Mouse (Mus musculus) frontal cortex, postnatal 25 days (tissue): ENCODE data around the gene Evi2.

Experiments used
- DNase-seq, 2 experiments: peaks; one replicate each; pipeline ENCODE4 v3.0.0; 2022; ENCODE audit warnings: low spot score in 2 of 2

Gene Evi2

DNA sequence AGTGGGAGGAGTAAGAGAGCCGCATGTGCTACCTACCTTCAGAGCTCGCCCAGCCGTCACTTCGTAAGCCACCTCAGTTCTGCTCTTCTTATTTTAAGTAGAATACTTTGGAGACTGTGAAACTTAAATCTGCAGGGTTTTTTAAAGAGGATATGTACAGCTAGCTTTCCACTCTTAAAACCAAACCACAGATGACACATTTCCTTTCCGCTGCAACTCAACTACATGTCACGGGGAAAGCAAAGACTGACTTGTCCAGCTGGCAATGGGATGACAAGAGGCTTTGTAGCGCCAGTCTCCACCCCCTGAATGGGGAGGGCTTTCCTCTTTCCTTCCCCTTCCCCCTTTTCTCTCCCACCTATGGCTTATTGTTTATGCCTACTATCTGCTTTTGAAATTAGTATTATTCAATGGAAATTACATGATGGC lies at the start of gene Evi2, which contains the start of gene Evi2a:
Gene Evi2 (minus strand): TSS at position 257 of the 429 bp plus-strand sequence.
Gene Evi2a (minus strand): TSS at position 277 of the 429 bp plus-strand sequence.
- DNase-seq, result no peak

DNA sequence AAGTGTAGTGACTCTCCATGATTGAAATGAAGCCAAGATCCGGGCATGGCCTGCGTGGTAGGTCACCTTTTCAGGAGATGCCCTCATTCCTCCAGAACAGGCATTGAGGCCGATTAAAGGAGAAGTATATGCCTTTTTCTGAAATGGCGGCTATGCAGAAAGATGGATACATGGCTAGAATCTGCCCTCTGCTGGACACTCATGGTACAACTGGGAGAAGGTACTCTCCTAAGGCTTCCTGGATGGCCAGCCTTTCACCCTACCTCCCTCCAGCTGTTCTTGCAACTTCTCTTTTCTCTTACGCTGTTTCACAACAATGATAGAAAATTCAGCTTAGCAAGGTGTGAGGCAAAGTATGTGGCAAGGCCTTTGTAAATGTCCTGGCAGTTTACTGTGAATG lies 47.4 kb upstream of the Evi2 start:
- peak; percentile 78 to 83 for DNase-seq

DNA sequence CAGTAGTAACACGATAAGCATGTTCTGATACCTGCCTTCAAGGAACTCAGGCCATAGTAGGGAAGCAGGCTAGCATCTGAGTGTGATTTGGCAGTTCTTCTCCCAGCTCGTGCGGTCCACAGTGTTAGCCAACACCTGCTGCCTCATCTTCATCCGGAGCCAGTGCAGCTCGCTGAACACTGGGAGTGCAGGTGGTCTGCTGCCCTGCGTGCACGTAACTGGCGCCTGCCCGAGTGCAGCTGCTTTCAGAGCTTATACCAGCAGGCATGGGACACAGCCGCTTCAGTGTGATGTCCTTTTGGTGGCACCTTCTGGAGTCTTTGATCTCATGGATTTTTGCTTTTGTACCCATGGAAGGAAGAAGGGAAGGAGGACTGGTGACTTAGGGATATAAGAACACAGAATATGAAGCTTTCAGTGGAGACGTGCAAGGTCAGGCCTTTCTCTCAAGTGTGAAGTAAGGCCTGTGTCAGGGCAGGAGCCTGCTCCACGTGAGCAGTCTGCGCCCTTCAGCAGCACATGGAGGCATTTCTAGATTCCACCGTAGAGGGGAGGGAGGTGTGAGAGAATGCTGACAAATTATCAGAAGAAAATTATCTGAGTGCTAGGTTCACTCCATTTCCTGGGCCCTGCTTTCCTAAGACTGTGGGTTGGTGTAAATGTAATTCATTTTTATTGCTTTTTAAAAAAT lies 45.1 kb upstream of the Evi2 start:
- no peak for DNase-seq

DNA sequence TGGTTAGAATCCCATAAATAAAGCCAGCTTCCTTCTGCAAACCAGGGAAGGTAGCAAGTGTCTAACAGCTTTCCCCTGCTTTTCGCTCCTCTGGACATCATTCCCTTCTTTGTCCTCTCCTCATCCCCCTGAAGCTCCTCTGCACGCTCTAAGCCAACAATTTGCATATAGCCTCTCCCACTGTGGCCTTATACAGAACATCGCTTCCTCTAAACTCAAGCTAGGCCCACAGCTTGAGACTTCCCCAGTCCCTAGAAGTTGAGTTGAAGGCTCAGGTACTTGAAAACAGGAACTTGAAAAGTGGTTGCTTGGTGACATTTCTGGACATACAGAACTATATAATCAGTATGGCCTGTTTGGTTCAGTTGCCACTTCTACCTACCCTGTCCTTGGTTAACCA lies 43.4 kb upstream of the Evi2 start:
- no peak for DNase-seq

DNA sequence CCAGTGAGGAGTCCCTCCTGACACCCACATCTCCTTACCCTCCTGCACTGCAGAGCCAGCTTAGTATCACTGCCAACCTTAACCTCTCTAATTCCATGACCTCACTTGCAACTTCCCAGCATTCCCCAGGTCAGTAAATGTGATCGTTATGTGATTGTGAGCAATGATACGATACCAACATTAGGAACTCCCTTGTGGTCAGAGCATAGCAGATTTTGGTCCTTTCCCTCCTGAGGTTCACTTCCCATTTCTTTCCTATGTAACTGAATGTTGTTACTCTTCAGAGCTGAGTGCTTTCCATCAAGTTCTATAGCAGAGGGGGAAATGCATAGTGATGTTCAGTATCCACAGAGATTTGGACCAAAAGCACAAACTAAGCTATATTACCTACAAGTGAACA lies 39.9 kb upstream of the Evi2 start:
- DNase-seq, result no peak

DNA sequence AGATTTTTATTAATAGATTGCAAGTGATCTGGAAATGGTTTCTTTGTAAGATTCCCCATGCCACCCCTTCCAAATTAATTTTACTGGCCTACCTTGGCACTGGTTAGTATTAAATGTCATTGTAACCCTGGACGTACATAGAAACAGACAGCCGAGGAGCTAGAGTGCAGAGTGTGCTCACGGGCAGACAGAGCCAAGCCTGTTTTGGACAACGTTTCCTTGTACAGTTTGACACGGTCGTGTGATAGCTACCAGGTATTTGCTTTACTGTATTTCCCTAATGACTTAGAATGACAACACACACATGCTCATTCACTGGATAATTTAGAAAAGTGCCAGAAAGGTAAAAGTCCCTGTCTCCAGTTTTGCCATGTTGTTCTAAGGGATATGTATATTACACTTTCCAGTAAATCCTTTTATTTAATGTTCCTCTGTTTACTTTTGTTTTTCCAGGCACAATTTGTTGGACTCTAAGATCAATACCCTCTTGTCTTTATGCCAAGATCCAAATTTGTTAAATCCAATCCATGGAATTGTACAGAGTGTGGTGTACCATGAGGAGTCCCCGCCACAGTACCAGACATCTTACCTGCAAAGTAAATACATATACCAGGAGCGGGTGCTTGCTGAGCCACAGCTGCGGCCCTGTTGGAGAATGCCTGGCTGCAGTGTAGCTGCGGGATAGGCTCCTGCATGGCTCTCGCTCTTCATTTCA lies 38.0 kb upstream of the Evi2 start:
- no peak for DNase-seq

DNA sequence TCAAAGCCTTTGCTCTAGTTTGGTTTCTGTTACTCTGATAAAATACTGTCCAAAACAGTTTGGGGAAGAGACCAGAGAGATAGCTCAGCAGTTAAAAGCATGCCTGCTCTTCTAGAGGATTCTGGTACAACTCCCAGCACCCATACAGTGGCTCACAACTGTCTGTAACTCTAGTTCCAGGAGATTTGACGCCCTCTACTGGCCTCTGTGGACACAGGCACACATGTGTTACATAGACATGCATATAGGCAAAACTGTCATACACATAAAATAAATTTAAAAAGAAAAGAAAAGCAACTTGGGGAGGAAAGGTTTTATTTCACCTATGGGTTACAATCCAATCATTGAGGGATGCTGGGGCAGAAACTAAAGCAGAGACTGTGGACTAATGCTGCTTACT lies 36.6 kb upstream of the Evi2 start:
- DNase-seq, result no peak

DNA sequence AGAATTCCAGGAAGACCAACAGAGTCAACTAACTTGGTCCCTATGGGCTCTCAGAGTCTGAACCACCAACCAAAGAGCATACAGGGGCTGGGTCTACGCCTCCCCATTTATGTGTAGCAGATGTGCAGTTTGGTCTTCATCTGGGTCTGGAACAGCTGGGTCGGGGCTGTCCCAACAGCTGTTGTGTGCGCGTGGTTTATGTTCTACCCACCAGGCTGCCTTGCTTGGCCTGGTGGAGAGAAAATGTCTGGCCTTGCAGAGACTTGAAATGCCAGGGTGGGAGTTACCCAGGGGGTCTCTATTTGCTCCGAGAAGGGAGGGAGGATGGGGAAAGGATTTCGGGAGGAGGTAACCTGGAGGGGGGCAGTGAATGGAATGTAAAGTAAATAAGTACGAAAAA lies 33.1 kb upstream of the Evi2 start:
- DNase-seq, result no peak

DNA sequence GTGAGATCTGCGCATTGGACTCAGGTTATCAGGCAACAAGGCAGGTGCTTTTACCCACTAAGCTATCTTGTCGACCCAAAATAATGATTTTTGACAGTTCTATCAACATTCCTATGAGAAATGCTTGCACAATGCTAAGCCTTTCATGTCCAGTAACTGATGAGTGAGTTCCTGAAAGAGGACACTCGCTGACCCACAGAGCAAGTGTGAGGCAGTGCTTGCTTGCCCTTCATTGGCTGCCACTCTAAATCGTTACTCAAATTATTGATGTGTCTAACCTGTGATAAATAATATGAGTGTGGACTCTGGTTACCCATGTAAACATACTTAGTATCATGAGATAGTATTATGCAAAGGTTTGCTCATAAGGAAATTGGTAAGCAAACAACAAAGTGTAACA lies 30.1 kb upstream of the Evi2 start:
- DNase-seq, result no peak

DNA sequence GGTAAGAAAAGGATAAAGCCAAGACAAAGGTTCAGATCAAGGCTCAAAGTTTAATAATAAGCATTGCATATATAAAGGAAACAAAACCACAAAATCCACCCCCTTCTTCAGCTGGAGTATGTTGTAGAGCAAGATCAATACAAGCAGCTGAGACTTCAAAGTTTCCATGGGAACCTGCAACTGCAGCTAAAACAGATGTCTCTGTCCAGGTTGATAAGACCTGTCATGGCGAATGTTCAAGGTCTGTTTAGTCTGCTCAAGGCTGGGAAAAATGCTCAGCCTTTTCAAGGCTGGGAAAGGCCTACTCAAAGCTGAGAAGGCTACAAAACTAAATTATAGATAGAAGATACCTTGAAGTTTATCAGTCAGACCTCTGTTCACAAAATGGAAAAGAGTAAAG lies 22.2 kb upstream of the Evi2 start:
- no peak for DNase-seq

DNA sequence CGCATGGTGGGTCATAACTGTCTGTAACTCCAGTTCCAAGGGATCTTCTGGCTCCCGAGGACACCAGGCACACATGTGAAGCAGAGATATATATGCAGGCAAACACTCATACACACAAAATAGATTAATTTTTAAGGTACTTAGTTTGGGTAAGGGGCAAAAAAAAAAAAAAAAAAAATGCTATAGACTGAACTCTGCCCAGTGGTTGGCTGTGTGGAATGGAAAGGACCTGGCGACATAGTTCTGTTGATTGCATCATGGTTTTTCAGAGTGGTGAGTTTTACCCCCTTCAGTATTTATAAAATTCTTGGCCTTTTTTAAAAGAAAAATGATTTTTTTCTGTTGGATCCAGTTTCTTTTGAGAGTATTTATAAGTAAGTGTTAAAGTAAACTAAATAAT lies 5.9 kb upstream of the Evi2 start:
- no peak for DNase-seq

DNA sequence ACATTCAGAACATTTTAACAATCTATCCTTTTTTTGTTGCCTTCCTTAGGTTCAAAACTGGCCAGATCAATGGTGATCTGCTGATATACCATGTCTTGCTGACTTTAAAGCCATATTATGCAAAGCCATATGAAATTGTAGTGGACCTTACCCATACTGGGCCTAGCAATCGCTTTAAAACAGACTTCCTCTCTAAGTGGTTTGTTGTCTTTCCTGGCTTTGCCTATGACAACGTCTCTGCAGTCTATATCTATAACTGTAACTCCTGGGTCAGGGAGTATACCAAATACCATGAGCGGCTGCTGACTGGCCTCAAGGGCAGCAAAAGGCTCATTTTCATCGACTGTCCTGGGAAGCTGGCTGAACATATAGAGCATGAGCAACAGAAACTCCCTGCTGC lies 5.2 kb upstream of the Evi2 start:
- DNase-seq, result no peak

DNA sequence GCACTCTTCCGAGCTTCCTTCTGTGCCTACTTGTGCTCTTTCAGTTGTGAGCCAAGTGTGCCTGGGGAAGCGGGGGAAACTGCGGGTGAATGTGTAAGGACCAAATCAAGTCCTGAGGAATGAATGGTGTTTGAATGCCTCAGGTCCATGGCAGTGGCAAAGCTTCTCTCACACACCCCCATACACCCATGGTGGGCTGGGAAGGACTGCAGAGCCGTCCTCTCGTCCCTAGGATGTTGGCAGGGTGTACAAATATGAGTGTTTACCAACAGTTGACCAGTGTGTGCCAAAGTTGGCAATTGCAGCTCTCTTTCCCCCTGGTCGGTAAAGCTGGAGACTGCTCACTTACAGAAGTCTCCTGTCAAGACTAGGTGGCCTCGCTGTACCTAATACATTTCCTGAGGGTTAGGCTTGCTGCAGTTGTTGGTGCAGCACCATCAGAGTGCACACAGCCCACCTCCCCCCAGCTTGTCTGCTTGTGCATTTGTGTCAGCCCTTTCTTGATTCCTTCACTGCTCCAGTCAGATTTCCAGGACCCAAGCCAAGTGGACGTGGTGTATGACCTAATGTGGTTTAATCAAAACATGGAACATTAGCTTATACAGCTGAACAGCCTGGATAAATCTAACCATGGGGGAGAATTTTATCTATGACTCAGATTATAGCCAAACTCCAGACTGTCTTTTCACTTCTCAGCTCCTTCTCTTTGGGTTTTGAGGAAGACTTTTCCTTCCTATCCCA lies 3.7 kb upstream of the Evi2 start:
- no peak for DNase-seq

DNA sequence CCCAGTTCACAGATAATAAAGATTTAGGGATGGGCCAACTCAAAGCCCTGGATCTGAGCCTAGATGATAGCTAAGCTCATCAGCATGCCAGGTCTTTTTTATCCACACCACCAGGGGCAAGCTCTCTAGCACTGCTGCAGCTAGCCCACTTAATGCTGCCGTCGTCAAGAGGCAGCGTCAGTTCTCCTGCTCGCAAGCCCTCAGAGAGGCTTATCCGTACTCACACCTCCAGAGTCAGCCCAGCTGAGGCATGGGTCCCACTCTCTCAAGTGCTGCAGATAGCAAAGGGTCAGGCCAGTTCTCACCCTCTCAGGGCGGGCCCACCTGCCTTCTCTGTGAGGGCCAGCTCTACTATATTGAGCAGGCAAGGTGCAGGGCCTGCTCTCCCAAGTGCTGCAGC lies 2.9 kb upstream of the Evi2 start:
- no peak for DNase-seq

DNA sequence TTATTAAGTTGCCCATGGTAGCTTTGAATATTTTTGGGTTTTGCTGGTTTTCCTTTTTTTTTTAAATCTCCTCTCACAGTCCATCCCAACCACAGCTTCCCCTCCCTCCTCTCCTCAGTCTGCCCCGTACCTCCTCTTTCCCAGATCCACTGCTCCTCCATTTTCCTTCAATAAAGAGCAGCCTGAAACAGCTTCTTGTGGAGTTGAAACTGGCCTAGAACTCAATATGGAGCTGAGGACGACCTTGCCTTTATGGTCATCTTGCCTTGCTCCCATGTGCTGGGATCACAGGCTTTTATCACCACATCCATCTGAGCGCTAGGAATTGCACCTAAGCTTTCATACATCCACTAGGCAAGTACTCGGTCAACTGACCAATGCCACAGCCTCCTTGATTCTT lies 1.1 kb upstream of the Evi2 start:
- no peak for DNase-seq

DNA sequence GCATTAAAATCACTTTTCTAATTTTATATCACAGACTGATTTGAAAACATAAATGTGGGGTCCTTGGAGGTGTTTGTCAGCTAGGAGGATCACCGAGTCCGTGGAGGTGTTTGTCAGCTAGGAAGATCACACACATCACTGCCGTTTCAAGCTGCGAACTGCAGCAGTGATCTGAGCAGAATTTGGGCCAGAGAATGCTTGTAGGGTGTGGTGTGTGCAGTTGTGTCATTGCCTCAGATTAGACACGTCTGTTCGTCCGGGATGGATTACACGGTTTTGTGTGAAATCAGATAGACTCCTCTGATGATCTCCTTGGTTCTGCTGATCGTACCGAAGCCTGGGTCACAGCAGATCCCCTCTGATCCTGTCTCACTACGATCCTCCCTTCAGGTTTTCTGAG lies 385 bp upstream of the Evi2 start:
- DNase-seq, result no peak

DNA sequence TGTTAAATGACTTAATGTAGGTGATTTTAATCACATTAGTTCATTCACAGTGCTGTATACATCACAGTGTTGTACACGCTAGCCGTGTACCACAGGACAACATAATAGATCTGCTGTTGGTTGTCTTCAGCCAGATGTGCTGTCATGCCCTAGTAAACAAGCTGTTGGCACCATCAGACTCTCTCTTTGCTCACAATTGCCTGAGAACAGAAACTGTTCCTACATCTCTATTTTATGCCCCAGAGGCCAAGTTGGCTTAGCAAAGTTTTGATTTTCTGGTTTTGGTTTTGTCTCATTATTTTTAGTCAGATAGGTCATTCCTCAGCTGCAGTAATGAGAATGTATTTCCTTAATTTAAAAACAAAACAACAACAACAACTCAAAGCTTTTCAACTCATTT lies 653 bp downstream of the Evi2 start:
- DNase-seq, result no peak

DNA sequence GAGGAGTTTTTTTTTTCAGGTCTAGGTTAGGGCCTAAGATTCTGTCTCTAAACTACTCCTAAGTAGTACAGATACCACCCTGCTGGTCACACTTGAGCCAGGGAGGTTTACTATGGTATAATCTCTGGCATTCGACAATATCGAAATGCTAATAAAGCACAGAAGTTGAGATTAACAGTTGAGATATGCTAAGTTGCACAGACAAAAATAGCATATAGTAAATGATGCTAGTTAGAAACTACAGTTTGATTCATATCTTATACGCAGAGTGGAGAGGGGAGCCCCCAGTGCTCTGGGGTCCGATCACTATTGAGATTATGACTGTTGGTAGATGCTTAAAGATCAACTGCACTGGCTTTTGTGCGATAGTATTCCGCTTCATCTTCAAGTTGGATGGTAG lies 1.2 kb downstream of the Evi2 start:
- no peak for DNase-seq

DNA sequence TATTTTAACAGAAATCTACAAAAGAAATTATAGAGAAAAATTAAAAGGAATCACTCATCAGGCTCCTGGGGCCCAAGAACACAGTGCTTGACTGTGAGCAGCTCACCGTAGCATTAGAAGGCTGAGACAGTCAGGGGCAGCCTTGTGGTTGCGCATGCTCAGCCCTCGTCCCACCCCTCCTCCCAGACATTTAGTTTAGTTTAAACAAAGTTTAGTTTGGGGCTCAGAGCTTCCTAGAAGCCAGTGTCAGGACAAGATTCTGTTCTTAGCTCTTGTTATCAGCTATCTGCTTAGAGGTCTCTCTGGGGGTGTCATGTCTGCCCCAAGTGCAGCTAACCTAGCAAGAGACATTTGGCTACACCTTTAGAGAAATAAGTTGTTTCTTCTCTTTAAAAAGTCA lies 1.8 kb downstream of the Evi2 start:
- no peak for DNase-seq

DNA sequence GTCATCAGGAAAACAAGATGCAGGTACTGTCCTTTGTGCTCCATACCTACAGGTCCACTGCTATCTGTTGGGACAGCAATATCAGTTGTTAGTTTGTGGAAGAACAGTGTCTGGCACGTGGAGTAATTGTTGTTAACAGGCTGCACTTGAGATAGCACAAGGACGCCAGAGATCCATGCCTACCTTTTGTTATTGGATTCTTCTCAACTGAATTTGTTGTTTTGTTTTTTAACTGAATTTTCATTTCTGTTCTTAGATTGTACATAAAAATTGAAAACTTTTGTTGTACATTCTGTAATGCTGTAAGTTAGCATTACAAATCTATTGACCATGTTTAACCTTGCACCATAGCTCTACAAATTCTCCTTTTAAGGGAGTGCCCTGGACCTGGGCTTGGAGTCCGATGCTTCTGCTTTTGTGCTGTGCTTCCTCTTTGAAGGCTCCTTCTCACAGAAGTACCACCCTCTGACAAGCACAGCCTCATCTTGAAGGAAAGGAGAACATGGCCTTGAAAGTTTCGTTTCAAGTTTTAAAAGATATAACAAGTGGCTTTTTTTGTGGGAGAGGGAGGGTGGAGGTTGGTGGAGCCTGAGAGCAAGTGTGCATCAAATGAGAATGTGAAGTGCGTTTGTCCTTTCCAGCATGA lies 2.5 kb downstream of the Evi2 start:
- DNase-seq, result no peak

DNA sequence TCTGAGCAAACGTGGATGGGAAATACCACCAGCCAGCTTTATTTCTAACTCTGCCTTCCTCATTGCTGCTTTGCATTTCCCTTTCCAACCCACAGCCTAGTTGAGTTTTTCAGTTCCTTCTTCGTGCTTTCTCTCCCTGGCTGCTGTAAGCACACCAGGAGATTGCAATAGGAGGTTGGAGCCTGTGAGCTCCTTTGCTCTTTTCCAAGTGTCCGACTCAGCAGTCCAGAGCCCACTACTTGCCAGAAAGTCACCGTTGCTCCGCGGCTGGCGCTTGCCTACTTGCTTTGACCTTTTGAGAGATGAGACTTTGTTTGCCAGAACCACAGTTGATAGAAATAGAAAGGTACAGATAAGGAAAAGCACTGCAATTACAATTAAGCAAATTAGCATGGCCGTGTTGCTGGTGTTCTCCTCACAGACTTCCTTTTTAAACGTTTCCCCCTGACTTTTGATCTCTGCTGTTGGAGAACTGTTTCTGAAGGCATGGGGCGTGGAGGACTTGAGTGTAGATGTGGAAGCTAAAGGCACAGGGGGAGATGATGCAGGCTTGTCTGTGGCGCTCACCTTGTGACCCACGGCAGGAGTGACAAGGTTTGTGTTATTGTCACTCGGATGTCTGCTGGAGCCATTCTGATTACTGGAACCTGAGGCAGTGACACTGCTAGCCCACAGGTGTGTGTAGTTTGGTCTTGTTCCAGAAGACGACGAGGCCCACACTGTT lies 3.2 kb downstream of the Evi2 start:
- no peak for DNase-seq

DNA sequence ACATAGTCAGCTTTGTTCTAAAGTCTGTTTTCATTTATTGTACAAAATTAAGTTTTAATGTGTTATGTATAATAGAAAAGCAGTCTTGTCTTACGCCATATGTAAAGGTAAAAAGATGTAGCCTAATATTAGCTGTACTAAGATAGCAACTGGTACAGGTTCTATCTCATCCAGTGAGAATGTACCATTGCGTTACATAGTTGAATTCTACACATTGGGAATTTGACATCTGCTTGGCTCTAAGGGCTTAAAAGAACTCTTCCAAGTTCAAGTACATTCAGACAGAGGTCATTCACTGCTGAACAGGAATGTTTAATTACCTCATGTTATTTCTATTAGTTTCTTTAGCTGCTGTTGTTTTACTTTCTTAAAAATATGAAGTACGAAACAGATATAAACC lies 3.8 kb downstream of the Evi2 start:
- DNase-seq, result no peak
